Mouse (Mus musculus) monocyte, adult 2 months (primary cell): Measurements from ENCODE around the gene Loxl4.

ENCODE experiments used
- DNase-seq, 2 experiments: peaks; one replicate each; pipeline ENCODE4 v3.0.0; 2022; ENCODE audit warnings: low spot score in 2 of 2, low read depth in 1 of 2

The Loxl4 gene

DNA sequence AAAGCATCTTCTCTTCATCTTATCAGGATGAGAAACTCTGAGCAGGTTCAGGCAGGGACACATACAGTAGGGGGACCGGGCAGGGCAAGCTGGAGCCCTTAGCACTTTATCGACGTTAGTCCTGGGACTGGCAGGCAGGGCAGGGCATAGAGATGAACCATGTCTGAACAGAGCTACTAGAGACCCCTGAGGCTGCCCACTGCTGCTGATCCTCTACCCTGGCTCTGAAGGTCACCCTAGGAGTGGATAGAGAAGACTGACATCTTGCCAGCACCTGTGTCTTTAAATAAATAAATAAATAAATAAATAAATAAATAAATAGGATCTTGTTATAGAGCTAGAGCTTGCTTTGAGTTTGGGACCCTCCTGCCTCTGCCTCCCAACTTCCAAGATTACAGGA is 2.9 kb downstream of the Loxl4 start:
- no peak for DNase-seq

DNA sequence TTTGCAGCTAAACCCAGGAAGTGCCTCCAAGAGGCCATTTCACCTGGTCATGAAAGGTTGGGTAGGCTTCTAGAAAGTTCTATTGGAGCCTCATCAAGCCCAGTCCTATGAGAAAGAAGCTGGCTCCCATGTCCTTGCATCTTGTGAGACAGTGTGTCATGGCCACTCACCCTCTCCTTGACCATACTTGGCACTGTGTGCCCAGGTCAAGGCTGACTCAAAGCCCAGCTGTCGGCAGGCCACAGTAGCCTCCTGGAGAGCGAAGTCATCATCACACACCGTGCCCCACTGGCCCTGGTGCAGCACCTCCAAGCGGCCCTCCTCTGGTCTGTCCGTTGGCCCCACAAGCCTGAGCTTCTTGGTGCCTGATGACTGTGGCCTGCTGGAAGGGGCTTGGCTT is 4.5 kb downstream of the Loxl4 start:
- no peak for DNase-seq

DNA sequence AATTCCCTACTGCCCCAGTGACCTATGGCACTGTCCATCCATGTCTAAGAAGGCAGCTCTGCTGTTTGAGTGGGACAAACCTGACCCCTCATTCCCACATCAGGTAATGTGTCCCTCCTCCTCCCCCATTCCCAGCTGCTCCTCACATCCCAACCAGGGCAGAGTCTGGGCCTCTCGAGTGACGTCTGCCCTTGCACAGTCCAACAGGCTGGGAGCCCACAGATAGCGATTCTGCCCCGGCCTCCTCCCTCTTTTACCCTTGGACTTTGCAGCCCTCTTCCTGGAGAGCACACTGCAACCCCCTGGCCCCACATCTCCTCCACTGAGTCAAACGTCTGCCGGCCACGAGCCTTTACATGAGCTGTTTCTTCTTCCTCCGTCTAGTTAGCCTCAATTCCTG is 10.0 kb downstream of the Loxl4 start:
- no peak for DNase-seq

DNA sequence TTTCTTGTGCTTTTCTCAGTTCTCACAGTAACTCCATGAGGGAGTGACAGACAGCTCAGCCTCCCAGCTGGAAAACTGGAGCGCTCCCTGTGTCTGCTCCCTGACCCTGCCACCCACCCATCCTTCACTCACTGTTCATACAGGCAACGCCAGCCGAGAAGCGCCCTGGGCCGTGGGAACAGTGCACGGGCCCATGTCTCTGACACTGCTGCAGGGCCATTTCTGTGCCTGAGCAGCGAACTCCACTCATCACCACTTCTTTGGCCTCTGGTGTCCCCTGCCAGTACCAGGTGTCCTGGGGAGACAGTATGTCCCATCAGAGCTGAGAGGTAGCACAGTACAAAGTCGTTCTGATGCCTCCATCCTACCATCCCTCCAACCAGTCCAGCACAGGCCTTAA is 10.6 kb downstream of the Loxl4 start:
- DNase-seq = no peak

- no peak for DNase-seq
Measured at GRCm38 (mm10) chr19:42601445-42601844, 11.2 kb downstream of the Loxl4 start.

DNA sequence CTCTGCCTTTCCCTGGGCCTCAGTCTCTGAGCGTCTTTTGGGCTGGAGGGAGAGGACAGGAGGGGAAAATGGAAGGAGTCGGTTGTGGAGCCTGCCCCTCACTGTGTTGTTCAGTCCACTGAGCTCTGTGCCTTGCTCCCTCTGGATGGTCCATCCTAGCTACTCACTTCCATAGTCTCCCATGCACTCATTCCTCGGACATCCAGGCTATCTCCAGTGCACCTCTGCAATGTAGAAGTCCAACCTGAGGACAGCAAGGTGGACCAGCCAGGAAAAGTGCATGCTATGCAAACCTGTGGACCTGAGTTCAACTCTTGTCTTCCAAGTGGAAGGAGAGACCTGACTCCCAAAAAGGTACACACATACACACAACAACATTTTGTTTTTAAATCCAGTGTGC is 12.0 kb downstream of the Loxl4 start:
- no peak for DNase-seq

GRCm38 (mm10) chr19:42599891-42600290 is 12.7 kb downstream of the Loxl4 start:
- DNase-seq = no peak

- DNase-seq = no peak
Measured at GRCm38 (mm10) chr19:42597896-42598295, 14.7 kb downstream of the Loxl4 start.

GRCm38 (mm10) chr19:42597286-42597685 is 15.3 kb downstream of the Loxl4 start:
- DNase-seq = no peak

GRCm38 (mm10) chr19:42595066-42595465 is 17.5 kb downstream of the Loxl4 start:
- no peak for DNase-seq

DNA sequence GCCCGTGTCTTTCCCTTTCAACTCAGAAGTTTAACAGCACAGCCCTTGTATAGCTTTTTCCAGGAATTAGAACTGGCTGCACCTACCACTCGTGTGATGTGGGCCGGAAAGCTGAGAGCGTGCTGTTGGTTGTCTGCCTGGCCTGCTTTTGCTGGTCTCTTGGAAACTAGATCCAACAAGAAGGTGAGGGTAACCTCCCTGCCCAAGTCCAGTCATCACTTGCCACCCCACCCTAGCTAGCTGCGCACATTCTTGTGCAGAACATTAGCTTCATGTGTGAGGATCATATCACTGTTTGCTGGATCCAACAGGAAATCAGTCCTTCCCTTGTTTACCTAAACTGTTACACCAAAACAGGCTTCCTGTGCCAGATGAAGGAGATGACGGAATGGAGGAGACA is 19.2 kb downstream of the Loxl4 start:
- no peak for DNase-seq

GRCm38 (mm10) chr19:42591534-42591933 is 21.1 kb downstream of the Loxl4 start:
- DNase-seq = no peak

GRCm38 (mm10) chr19:42589246-42589645 is 23.4 kb downstream of the Loxl4 start:
- DNase-seq = no peak

DNA sequence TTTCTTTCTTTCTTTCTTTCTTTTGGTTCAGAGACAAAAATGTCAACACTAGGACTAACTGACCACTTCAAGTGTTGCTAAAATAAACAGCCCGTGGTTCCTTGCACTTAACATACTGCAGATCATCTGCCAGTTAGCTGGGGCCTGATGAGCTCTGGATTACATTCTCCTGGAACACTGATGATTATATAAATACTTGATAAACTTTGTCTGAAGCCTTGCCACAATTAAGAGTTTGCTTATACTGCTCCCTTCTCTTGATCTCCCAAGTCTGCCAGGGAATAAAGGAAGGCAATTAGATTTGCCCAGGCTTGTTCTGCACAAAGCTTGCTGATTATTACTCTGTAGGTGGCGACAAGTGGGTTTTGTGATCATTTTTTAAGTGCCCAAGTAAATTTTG is 24.9 kb downstream of the Loxl4 start:
- no peak for DNase-seq

DNA sequence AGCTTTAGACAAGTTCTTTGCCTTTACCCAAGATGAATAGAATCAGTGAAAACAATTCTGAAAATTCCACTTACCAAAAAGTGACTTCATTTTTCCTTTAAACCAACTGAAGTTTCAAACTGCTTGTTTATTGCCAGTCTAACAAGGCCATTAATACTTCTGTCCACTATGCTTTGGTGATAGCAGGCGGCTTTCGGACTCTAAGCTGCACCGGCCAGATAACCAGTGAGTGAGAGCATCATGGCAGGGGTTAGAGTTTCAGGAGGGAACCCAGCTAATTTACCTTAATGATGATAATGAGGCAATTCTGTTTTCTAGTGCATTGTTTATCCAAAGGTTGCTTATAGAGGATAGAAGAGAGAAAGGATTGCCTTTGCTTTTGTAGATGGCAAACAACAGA is 28.4 kb downstream of the Loxl4 start:
- DNase-seq = no peak

DNA sequence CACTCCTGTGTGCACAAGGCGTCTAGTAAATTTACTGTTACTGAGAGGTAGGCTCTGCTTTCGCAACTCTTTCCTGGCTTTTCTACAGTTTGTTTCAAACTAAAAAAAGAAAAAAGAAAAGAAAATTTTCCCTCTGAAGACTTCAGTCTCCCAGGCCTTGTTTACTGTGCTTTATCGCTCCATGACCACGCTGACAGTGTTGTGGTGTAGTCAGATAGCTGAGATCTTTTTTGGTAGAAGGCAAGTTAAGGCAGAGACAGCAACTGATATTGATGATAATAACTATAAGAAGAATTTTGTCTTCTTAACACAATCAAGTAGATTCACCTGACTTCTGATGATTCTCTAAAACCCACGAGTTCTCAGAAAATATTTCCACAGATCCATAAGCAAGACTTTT is 28.9 kb downstream of the Loxl4 start:
- no peak for DNase-seq

- no peak for DNase-seq
Measured at GRCm38 (mm10) chr19:42582811-42583370, 29.7 kb downstream of the Loxl4 start.

GRCm38 (mm10) chr19:42580701-42581100 is 31.9 kb downstream of the Loxl4 start:
- no peak for DNase-seq

- DNase-seq = no peak
Measured at GRCm38 (mm10) chr19:42578631-42579030, 34.0 kb downstream of the Loxl4 start.

DNA sequence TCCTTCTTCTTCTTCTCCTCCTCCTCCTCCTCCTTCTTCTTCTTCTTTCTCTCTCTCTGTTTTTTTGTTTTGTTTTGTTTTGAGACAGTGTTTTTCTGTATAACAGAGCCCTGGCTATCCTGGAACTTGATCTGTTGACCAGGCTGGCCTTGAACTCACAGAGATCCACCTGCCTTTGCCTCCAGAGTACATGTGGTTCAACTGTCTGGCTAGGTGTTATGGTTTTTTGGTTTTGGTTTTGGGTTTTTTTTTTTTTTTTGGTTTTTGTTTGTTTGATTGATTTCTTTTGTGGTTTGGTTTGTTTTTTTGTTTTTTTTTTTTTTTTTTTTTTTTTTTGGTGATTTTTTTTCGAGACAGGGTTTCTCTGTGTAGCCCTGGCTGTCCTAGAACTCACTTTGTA is 35.8 kb downstream of the Loxl4 start:
- no peak for DNase-seq

GRCm38 (mm10) chr19:42575317-42575716 is 37.3 kb downstream of the Loxl4 start:
- DNase-seq = no peak

DNA sequence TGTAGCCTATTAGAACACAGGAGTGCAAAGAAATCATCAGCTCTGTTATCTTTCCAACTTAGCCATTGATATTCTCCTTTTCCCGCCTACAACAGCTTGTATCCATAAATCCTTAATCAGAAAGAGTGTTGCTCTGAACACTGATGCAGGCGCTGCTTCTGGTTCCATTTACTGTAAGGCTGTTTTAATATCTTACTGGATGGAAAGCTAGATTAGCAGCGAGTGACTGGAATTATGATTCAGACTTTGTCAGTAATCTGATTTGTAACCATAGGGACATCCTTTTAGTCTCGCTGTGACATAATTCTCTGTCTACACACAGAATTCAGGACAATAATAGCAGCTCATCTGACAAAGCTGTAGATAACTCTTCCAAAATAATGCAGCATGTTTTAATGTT is 41.3 kb downstream of the Loxl4 start:
- DNase-seq = no peak

GRCm38 (mm10) chr19:42569076-42569475 is 43.5 kb downstream of the Loxl4 start:
- DNase-seq = no peak

GRCm38 (mm10) chr19:42567020-42567419 is 45.6 kb downstream of the Loxl4 start:
- DNase-seq = no peak
